Mouse (Mus musculus) lung, adult 2 months (tissue): ENCODE data around the gene Plbd1. TPM values are rescaled to one million over a fixed set of nuclear protein-coding genes. Genes with fewer than 3 reads are reported as not detected.

ENCODE experiments used
- DNase-seq: peaks from one replicate; pipeline ENCODE4 v3.0.0; 2022
- H3K4me1 ChIP-seq: fragments of 200-500 bp; 2 replicates; pipeline ENCODE4 v1.6.1; 2011; ENCODE audit warnings: low read length; ENCODE audit not compliant: control insufficient read depth, insufficient read depth
- H3K4me3 ChIP-seq: fragments of 200-500 bp; replicated peaks from 2 replicates; pipeline ENCODE3; 2011; ENCODE audit warnings: low read depth, mild to moderate bottlenecking, control low read depth, low read length; ENCODE audit errors: extremely low read depth
- CTCF ChIP-seq: fragments of 200-500 bp; IDR thresholded peaks from 2 replicates; pipeline ENCODE4 v1.5.1; 2011; ENCODE audit warnings: mild to moderate bottlenecking, low read length, control low read depth; ENCODE audit not compliant: insufficient read depth
- POLR2A ChIP-seq: fragments of 200-500 bp; IDR thresholded peaks from 2 replicates; pipeline ENCODE4 v1.6.1; 2011; ENCODE audit warnings: low read depth, mild to moderate bottlenecking, control low read depth, low read length, borderline replicate concordance; ENCODE audit errors: extremely low read depth
- WGBS: fragments of 180-500 bp; shearing (Covaris S2); methylation state at CpG from one replicate; pipeline ENCODE4 v1.1.7; 2018; 5-methylcytosine and 5-hydroxymethylcytosine counted together
- polyA plus RNA-seq: library from polyadenylated mRNA; depleted of rRNA; stranded (reverse); fragments of >200 nt; gene quantifications from 2 replicates; pipeline ENCODE4 v1.2.3, GENCODE M21; 2012

Gene Plbd1
- polyA plus RNA-seq, 1 experiment: 24.8 TPM

GRCm38 (mm10) chr6:136633154-136633553, 28.6 kb downstream of the Plbd1 start:
- 90% methylated on average over 3 of the region's 3 CpGs for WGBS
- no peak for DNase-seq
- no peak for TF ChIP-seq POLR2A
- TF ChIP-seq CTCF: no peak

GRCm38 (mm10) chr6:136631945-136632534, 29.7 kb downstream of the Plbd1 start:
- TF ChIP-seq CTCF (no peak), POLR2A (no peak)
- WGBS: 86% methylated on average over 13 of the region's 13 CpGs
- Histone ChIP-seq H3K4me1 (no peaks in the 10 kb centered on the region), H3K4me3 (no peak overlapping the region)
- DNase-seq: no peak

More at GRCm38 (mm10) chr6:136633154-136633553, 28.6 kb downstream of the Plbd1 start:
- H3K4me1 ChIP-seq: no peaks in the 10 kb centered on the region
- H3K4me3 ChIP-seq: no peak overlapping the region

GRCm38 (mm10) chr6:136631519-136631918, 30.2 kb downstream of the Plbd1 start:
- Histone ChIP-seq H3K4me3 (no peak overlapping the region), H3K4me1 (no peaks in the 10 kb centered on the region)
- TF ChIP-seq CTCF: no peak
- no peak for TF ChIP-seq POLR2A
- 82% methylated on average over 8 of the region's 8 CpGs for WGBS
- DNase-seq: no peak

GRCm38 (mm10) chr6:136629639-136630038, 32.1 kb downstream of the Plbd1 start:
- H3K4me3 ChIP-seq: no peak overlapping the region
- WGBS: 78% methylated on average over 5 of the region's 5 CpGs
- no peak for TF ChIP-seq CTCF
- no peak for TF ChIP-seq POLR2A
- DNase-seq: no peak
- no peaks in the 10 kb centered on the region for H3K4me1 ChIP-seq

GRCm38 (mm10) chr6:136625421-136625820, 36.3 kb downstream of the Plbd1 start:
- DNase-seq: no peak
- H3K4me1 ChIP-seq: no peaks in the 10 kb centered on the region
- TF ChIP-seq CTCF (no peak), POLR2A (no peak)
- no peak overlapping the region for H3K4me3 ChIP-seq
- WGBS: 91% methylated on average over 12 of the region's 12 CpGs

GRCm38 (mm10) chr6:136620361-136621139, 41.2 kb downstream of the Plbd1 start:
- no peak for TF ChIP-seq POLR2A
- peak; percentile 68 for TF ChIP-seq CTCF
- DNase-seq: peak; percentile 75
- H3K4me3 ChIP-seq: no peak overlapping the region
- WGBS: 39% methylated on average over 17 of the region's 17 CpGs
- H3K4me1 ChIP-seq: no peaks in the 10 kb centered on the region

- no peak for DNase-seq
- WGBS: 89% methylated on average over 3 of the region's 3 CpGs
- no peak for TF ChIP-seq POLR2A
- TF ChIP-seq CTCF: no peak
- H3K4me1 ChIP-seq: no peaks in the 10 kb centered on the region
- no peak overlapping the region for H3K4me3 ChIP-seq
These were observed 47.6 kb downstream of the Plbd1 start for GRCm38 (mm10) chr6:136614156-136614555.

GRCm38 (mm10) chr6:136612312-136612711, 49.4 kb downstream of the Plbd1 start:
- DNase-seq: no peak
- WGBS: 93% methylated on average over 3 of the region's 3 CpGs
- H3K4me3 ChIP-seq: no peak overlapping the region
- H3K4me1 ChIP-seq: no peaks in the 10 kb centered on the region
- TF ChIP-seq CTCF: no peak
- no peak for TF ChIP-seq POLR2A

GRCm38 (mm10) chr6:136611351-136612215, 50.1 kb downstream of the Plbd1 start:
- TF ChIP-seq CTCF: no peak
- no peak for TF ChIP-seq POLR2A
- Histone ChIP-seq H3K4me3 (no peak overlapping the region), H3K4me1 (no peaks in the 10 kb centered on the region)
- 93% methylated on average over 17 of the region's 17 CpGs for WGBS
- no peak for DNase-seq

GRCm38 (mm10) chr6:136602601-136603000, 59.1 kb downstream of the Plbd1 start:
- DNase-seq: no peak
- Histone ChIP-seq H3K4me1 (no peaks in the 10 kb centered on the region), H3K4me3 (no peak overlapping the region)
- 76% methylated on average over 7 of the region's 7 CpGs for WGBS
- TF ChIP-seq CTCF (no peak), POLR2A (no peak)
